Mouse (Mus musculus): Measurements from ENCODE around the gene Nfatc2ip. TPM values are rescaled to one million over a fixed set of nuclear protein-coding genes. Genes with fewer than 3 reads are reported as not detected.

Nfatc2ip gene
- polyA plus RNA-seq (2016; fragmentation: Nextera tagmentation; extraction: Ambion mirVana): 3.8 and 4.7 TPM in 2 replicates

GRCm38 (mm10) chr7:126396298-126397119 lies at the start of gene Nfatc2ip:
Gene Nfatc2ip (minus strand): TSS chr7:126396737.
- WGBS: under 1% methylated on average over 59 of the region's 59 CpGs
- H3K27ac ChIP-seq: peak within 1 kb of the TSS; percentile 25; the same call in 1 of the 2 replicates
- ATAC-seq (ENCODE audit: low FRiP score): peak; percentile 100
- no peaks in the 10 kb centered on the region for H3K27me3 ChIP-seq
- H3K4me1 ChIP-seq: peaks cover 11% of the 10 kb centered on the region
- peaks cover 4% of the 10 kb centered on the region; the same call in 1 of the 2 replicates for H3K36me3 ChIP-seq
- peak within 1 kb of the TSS; percentile 90 for H3K4me2 ChIP-seq (replicated peaks)
- peak within 1 kb of the TSS; percentile 81 for H3K4me3 ChIP-seq
- peak within 1 kb of the TSS; percentile 79 for H3K9ac ChIP-seq
- H3K9me3 ChIP-seq (replicated peaks): no peaks in the 10 kb centered on the region

GRCm38 (mm10) chr7:126446217-126446616 lies 49.7 kb upstream of the Nfatc2ip start:
- H3K27ac ChIP-seq: no peak overlapping the region
- no peaks in the 10 kb centered on the region for H3K9me3 ChIP-seq (replicated peaks)
- H3K27me3 ChIP-seq: no peaks in the 10 kb centered on the region
- H3K9ac ChIP-seq: 0 out of 2 replicates have a peak overlapping the region, but pooled peaks have one; percentile 8
- WGBS: 95% methylated on average over 21 of the region's 21 CpGs
- H3K36me3 ChIP-seq: peaks cover 47% of the 10 kb centered on the region
- no peak overlapping the region for H3K4me2 ChIP-seq (replicated peaks)
- H3K4me1 ChIP-seq: no peaks in the 10 kb centered on the region
- H3K4me3 ChIP-seq: no peak overlapping the region
- no peak for ATAC-seq (ENCODE audit: low FRiP score)

- H3K27me3 ChIP-seq: no peaks in the 10 kb centered on the region
- H3K36me3 ChIP-seq: peaks cover 47% of the 10 kb centered on the region
- no peaks in the 10 kb centered on the region for H3K4me1 ChIP-seq
- H3K9me3 ChIP-seq (replicated peaks): no peaks in the 10 kb centered on the region
- WGBS: 88% methylated on average over 15 of the region's 15 CpGs
- no peak overlapping the region for H3K27ac ChIP-seq
- no peak overlapping the region for H3K4me3 ChIP-seq
- no peak for ATAC-seq (ENCODE audit: low FRiP score)
- no peak overlapping the region for H3K4me2 ChIP-seq (replicated peaks)
- H3K9ac ChIP-seq: no peak overlapping the region
These were observed 48.7 kb upstream of the Nfatc2ip start for GRCm38 (mm10) chr7:126445104-126445815.

- H3K36me3 ChIP-seq: peaks cover 47% of the 10 kb centered on the region
- no peak for ATAC-seq (ENCODE audit: low FRiP score)
- no peak overlapping the region for H3K4me3 ChIP-seq
- H3K27me3 ChIP-seq: no peaks in the 10 kb centered on the region
- H3K4me2 ChIP-seq (replicated peaks): no peak overlapping the region
- H3K9me3 ChIP-seq (replicated peaks): no peaks in the 10 kb centered on the region
- WGBS: 92% methylated on average over 9 of the region's 9 CpGs
- H3K27ac ChIP-seq: no peak overlapping the region
- no peaks in the 10 kb centered on the region for H3K4me1 ChIP-seq
- no peak overlapping the region for H3K9ac ChIP-seq
These were observed 48.0 kb upstream of the Nfatc2ip start for GRCm38 (mm10) chr7:126444536-126444935.

GRCm38 (mm10) chr7:126443997-126444396 lies 47.5 kb upstream of the Nfatc2ip start:
- no peaks in the 10 kb centered on the region for H3K27me3 ChIP-seq
- H3K9me3 ChIP-seq (replicated peaks): no peaks in the 10 kb centered on the region
- ATAC-seq (ENCODE audit: low FRiP score): no peak
- peaks cover 47% of the 10 kb centered on the region for H3K36me3 ChIP-seq
- H3K27ac ChIP-seq: no peak overlapping the region
- H3K9ac ChIP-seq: no peak overlapping the region
- H3K4me2 ChIP-seq (replicated peaks): no peak overlapping the region
- H3K4me1 ChIP-seq: no peaks in the 10 kb centered on the region
- no peak overlapping the region for H3K4me3 ChIP-seq
- 89% methylated on average over 10 of the region's 10 CpGs for WGBS

GRCm38 (mm10) chr7:126440134-126440533 lies 43.6 kb upstream of the Nfatc2ip start:
- no peak overlapping the region for H3K4me3 ChIP-seq
- H3K4me2 ChIP-seq (replicated peaks): no peak overlapping the region
- H3K9ac ChIP-seq: no peak overlapping the region
- peaks cover 22% of the 10 kb centered on the region for H3K36me3 ChIP-seq
- H3K9me3 ChIP-seq (replicated peaks): no peaks in the 10 kb centered on the region
- no peak overlapping the region for H3K27ac ChIP-seq
- ATAC-seq (ENCODE audit: low FRiP score): no peak
- H3K4me1 ChIP-seq: no peaks in the 10 kb centered on the region
- H3K27me3 ChIP-seq: no peaks in the 10 kb centered on the region
- 86% methylated on average over 9 of the region's 9 CpGs for WGBS

GRCm38 (mm10) chr7:126436851-126437250 lies 40.3 kb upstream of the Nfatc2ip start:
- H3K4me1 ChIP-seq: no peaks in the 10 kb centered on the region
- no peak overlapping the region for H3K4me2 ChIP-seq (replicated peaks)
- H3K9ac ChIP-seq: no peak overlapping the region
- H3K9me3 ChIP-seq (replicated peaks): no peaks in the 10 kb centered on the region
- no peaks in the 10 kb centered on the region for H3K27me3 ChIP-seq
- ATAC-seq (ENCODE audit: low FRiP score): no peak
- H3K36me3 ChIP-seq: peaks cover 10% of the 10 kb centered on the region
- 20% methylated on average over 8 of the region's 8 CpGs for WGBS
- H3K4me3 ChIP-seq: no peak overlapping the region
- H3K27ac ChIP-seq: no peak overlapping the region

GRCm38 (mm10) chr7:126435801-126436200 lies 39.3 kb upstream of the Nfatc2ip start:
- Histone ChIP-seq H3K9me3 (replicated peaks) (no peaks in the 10 kb centered on the region), H3K27ac (no peak overlapping the region), H3K27me3 (no peaks in the 10 kb centered on the region), H3K4me3 (no peak overlapping the region), H3K4me2 (replicated peaks) (no peak overlapping the region), H3K36me3 (peaks cover 13% of the 10 kb centered on the region), H3K9ac (no peak overlapping the region), H3K4me1 (no peaks in the 10 kb centered on the region)
- 77% methylated on average over 3 of the region's 3 CpGs for WGBS
- no peak for ATAC-seq (ENCODE audit: low FRiP score)

GRCm38 (mm10) chr7:126434726-126435125 lies 38.2 kb upstream of the Nfatc2ip start:
- no peak overlapping the region for H3K4me2 ChIP-seq (replicated peaks)
- H3K4me1 ChIP-seq: peaks cover under 1% of the 10 kb centered on the region
- ATAC-seq (ENCODE audit: low FRiP score): no peak
- no peak overlapping the region for H3K27ac ChIP-seq
- no peaks in the 10 kb centered on the region for H3K27me3 ChIP-seq
- no peaks in the 10 kb centered on the region for H3K9me3 ChIP-seq (replicated peaks)
- peaks cover 13% of the 10 kb centered on the region for H3K36me3 ChIP-seq
- 93% methylated on average over 7 of the region's 7 CpGs for WGBS
- no peak overlapping the region for H3K9ac ChIP-seq
- no peak overlapping the region for H3K4me3 ChIP-seq

- Histone ChIP-seq H3K36me3 (peaks cover 13% of the 10 kb centered on the region; the same call in 1 of the 2 replicates), H3K4me2 (replicated peaks) (no peak overlapping the region), H3K4me1 (peaks cover 15% of the 10 kb centered on the region), H3K9ac (no peak overlapping the region), H3K9me3 (replicated peaks) (no peaks in the 10 kb centered on the region), H3K27ac (no peak overlapping the region), H3K4me3 (no peak overlapping the region), H3K27me3 (no peaks in the 10 kb centered on the region)
- ATAC-seq (ENCODE audit: low FRiP score): no peak
These were observed 33.6 kb upstream of the Nfatc2ip start for GRCm38 (mm10) chr7:126430167-126430566.

GRCm38 (mm10) chr7:126429503-126429898 lies 33.0 kb upstream of the Nfatc2ip start:
- peak overlapping the region; percentile 90; the same call in 1 of the 2 replicates for H3K27ac ChIP-seq
- H3K9ac ChIP-seq: peak overlapping the region; percentile 81
- H3K4me1 ChIP-seq: peaks cover 15% of the 10 kb centered on the region
- H3K9me3 ChIP-seq (replicated peaks): no peaks in the 10 kb centered on the region
- no peaks in the 10 kb centered on the region for H3K27me3 ChIP-seq
- H3K36me3 ChIP-seq: peaks cover 10% of the 10 kb centered on the region; the same call in 1 of the 2 replicates
- peak overlapping the region; percentile 73 for H3K4me2 ChIP-seq (replicated peaks)
- ATAC-seq (ENCODE audit: low FRiP score): peak; percentile 52
- 30% methylated on average over 15 of the region's 15 CpGs for WGBS
- peak overlapping the region; percentile 58 for H3K4me3 ChIP-seq
